Mouse (Mus musculus) kidney, postnatal 0 days (tissue): Measurements from ENCODE around the gene Ran. TPM values are rescaled to one million over a fixed set of nuclear protein-coding genes. Genes with fewer than 3 reads are reported as not detected.
A peak's percentile ranks its signal among the peaks of the same experiment; 100 is the strongest.
"Not testable (repeated sequence)": the region's sequence is repeated elsewhere in the genome, so short reads cannot be mapped to it uniquely, and the experiment has no call there.

Experiments used
- ATAC-seq: fragments of 200-750 bp; cut with Nextera tagmentation; replicated peaks from 2 replicates; pipeline ENCODE4 v1.8.0; 2017; ENCODE audit warnings: low read depth, moderate number of reproducible peaks, moderate TSS enrichment, moderate library complexity; ENCODE audit not compliant: low FRiP score
- DNase-seq: peaks from one replicate; pipeline ENCODE4 v3.0.0-alpha.2; 2016; ENCODE audit warnings: low spot score
- H3K27ac ChIP-seq: fragments of 300-500 bp; sonication (generic); 2 replicates; pipeline ENCODE4 v1.5.1; 2014; ENCODE audit warnings: mild to moderate bottlenecking
- H3K27me3 ChIP-seq: fragments of 300-500 bp; sonication (generic); 2 replicates; pipeline ENCODE4 v1.6.1; 2014; ENCODE audit warnings: low read length, mixed read lengths; ENCODE audit not compliant: insufficient read depth
- H3K36me3 ChIP-seq: fragments of 300-500 bp; sonication (generic); 2 replicates; pipeline ENCODE4 v1.6.1; 2014; ENCODE audit warnings: low read length, mixed read lengths; ENCODE audit not compliant: insufficient read depth
- H3K4me1 ChIP-seq: fragments of 300-500 bp; sonication (generic); replicated peaks from 2 replicates; pipeline ENCODE4 v1.6.1; 2014; ENCODE audit warnings: antibody characterized with exemption, low read length, mixed read lengths; ENCODE audit not compliant: insufficient read depth
- H3K4me2 ChIP-seq: fragments of 300-500 bp; sonication (generic); 2 replicates; pipeline ENCODE4 v1.6.1; 2014; ENCODE audit warnings: mild to moderate bottlenecking, low read length, moderate library complexity, mixed read lengths
- H3K4me3 ChIP-seq: fragments of 300-500 bp; sonication (generic); replicated peaks from 2 replicates; pipeline ENCODE4 v1.5.1; 2014; ENCODE audit warnings: low read depth, low read length
- H3K9ac ChIP-seq: fragments of 300-500 bp; sonication (generic); 2 replicates; pipeline ENCODE4 v1.6.1; 2014; ENCODE audit warnings: low read depth, low read length
- H3K9me3 ChIP-seq: fragments of 300-500 bp; sonication (generic); replicated peaks from 2 replicates; pipeline ENCODE4 v1.6.1; 2016; ENCODE audit warnings: low read length, inconsistent platforms, mixed read lengths
- CTCF ChIP-seq: IDR thresholded peaks from 2 replicates; pipeline ENCODE4 v1.5.1; 2016; ENCODE audit warnings: antibody characterized with exemption, low read depth, mild to moderate bottlenecking, moderate library complexity
- WGBS: fragments of 180-500 bp; shearing (Covaris S2); extraction: QIAGEN DNeasy Blood & Tissue Kit; methylation state at CpG from one replicate; pipeline ENCODE4 v1.1.7; 2014; 5-methylcytosine and 5-hydroxymethylcytosine counted together
- polyA plus RNA-seq: library from polyadenylated mRNA; unstranded; fragments of >200 nt; fragmentation: Nextera tagmentation; extraction: Ambion mirVana; gene quantifications from 2 replicates; pipeline ENCODE4 v1.2.1, GENCODE M21; 2015

Gene Ran
- 392 and 446 TPM in 2 replicates for polyA plus RNA-seq

DNA sequence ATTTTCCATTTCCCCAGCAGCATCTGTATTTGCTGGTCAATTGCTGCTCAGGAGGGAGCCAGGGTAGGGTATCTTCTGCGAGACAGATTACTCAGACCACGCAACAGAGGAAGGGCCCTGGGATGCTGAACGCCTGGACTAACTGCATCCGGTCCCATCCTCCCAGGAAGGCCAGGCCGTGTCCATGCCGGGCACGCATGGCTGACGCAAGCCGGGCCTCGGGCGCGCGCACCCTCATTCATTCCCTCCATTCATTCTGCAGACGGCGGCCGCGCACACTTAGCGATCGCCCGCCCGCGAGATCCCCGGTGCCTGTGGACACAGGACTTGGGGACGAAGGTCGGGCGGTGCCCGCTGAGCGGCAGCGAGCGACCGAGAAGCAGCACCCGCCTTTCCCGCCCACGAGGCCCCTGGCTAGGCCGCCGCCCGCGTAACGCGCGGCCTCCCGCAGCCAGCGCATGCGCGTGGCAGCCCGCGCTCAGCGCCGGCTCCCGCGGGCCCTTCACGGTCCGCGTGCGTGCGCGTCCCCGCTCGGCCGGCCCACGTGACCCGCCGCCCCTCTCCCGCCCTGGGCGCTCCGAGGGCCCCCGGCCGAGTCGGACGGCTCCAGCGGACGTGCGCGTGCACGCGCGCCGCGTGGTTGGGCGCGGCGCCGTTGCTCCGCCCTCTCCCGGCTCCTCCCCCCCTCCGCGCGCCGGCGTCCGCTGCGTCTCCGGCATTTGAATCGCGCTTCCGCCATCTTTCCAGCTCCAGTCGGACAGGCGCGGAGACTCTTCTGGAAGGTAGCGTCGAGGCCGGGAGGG, at the start of gene Ran:
Gene Ran (plus strand): TSS at position 573 of the 803 bp plus-strand sequence.
- TF ChIP-seq CTCF, result no peak
- Histone ChIP-seq H3K27me3 (no peaks in the 10 kb centered on the region), H3K4me1 (peaks cover 11% of the 10 kb centered on the region), H3K36me3 (0 out of 2 replicates have a peak, but pooled peaks cover 4% of the 10 kb centered on the region), H3K27ac (peak within 1 kb of the TSS; percentile 96), H3K9me3 (no peaks in the 10 kb centered on the region), H3K4me2 (peak within 1 kb of the TSS; percentile 76), H3K4me3 (peak within 1 kb of the TSS; percentile 88), H3K9ac (peak within 1 kb of the TSS; percentile 88)
- ATAC-seq (peak; percentile 95), DNase-seq (peak; percentile 94)
- WGBS, result under 1% methylated on average over 77 of the region's 102 CpGs

DNA sequence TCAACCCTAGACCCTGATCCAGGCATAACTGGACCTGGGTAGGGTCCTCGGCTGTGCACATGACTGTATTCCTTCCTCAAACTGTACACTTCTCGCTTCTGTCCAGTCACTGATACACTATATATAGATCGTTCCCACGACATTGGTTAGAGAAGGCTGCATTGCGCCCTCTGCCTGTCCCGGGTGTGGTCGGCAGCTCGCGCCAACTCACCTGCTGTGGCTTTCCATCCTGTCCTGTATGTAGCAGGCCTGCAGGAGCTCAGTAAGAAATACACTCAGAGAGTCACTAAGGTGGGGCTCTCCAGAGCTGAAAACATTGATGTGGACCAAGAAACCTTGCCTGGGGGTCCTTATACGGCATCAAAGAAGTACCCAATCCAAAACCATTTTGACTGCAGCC, 49.0 kb upstream of the Ran start:
- DNase-seq, result no peak
- WGBS, result 76% methylated on average over 10 of the region's 10 CpGs
- Histone ChIP-seq H3K36me3 (no peaks in the 10 kb centered on the region), H3K4me3 (no peak overlapping the region), H3K9me3 (no peaks in the 10 kb centered on the region), H3K27ac (no peak overlapping the region), H3K9ac (no peak overlapping the region), H3K4me1 (no peaks in the 10 kb centered on the region), H3K4me2 (no peak overlapping the region), H3K27me3 (no peaks in the 10 kb centered on the region)
- no peak for TF ChIP-seq CTCF
- no peak for ATAC-seq

GRCm38 (mm10) chr5:128971298-128971697, 48.6 kb upstream of the Ran start:
- WGBS, result 19% methylated on average over 14 of the region's 14 CpGs
- ATAC-seq, result no peak
- H3K4me2 ChIP-seq, result no peak overlapping the region

GRCm38 (mm10) chr5:128976266-128976665, 43.6 kb upstream of the Ran start:
- no peaks in the 10 kb centered on the region for H3K9me3 ChIP-seq
- ATAC-seq (no peak; the same call in 1 of the 2 replicates), DNase-seq (peak; percentile 64)
- no peaks in the 10 kb centered on the region for H3K36me3 ChIP-seq
- H3K9ac ChIP-seq, result no peak overlapping the region
- H3K27ac ChIP-seq, result no peak overlapping the region
- H3K4me2 ChIP-seq, result no peak overlapping the region
- no peak overlapping the region for H3K4me3 ChIP-seq
- no peaks in the 10 kb centered on the region for H3K27me3 ChIP-seq
- TF ChIP-seq CTCF, result peak; percentile 71
- WGBS, result 30% methylated on average over 4 of the region's 4 CpGs
- H3K4me1 ChIP-seq, result no peaks in the 10 kb centered on the region

More at GRCm38 (mm10) chr5:128971298-128971697, 48.6 kb upstream of the Ran start:
- H3K27ac ChIP-seq, result no peak overlapping the region
- peak; percentile 79 for TF ChIP-seq CTCF
- H3K4me3 ChIP-seq, result no peak overlapping the region
- DNase-seq, result peak; percentile 64
- H3K9me3 ChIP-seq, result no peaks in the 10 kb centered on the region
- H3K36me3 ChIP-seq, result no peaks in the 10 kb centered on the region
- H3K27me3 ChIP-seq, result no peaks in the 10 kb centered on the region
- H3K4me1 ChIP-seq, result no peaks in the 10 kb centered on the region
- no peak overlapping the region for H3K9ac ChIP-seq

DNA sequence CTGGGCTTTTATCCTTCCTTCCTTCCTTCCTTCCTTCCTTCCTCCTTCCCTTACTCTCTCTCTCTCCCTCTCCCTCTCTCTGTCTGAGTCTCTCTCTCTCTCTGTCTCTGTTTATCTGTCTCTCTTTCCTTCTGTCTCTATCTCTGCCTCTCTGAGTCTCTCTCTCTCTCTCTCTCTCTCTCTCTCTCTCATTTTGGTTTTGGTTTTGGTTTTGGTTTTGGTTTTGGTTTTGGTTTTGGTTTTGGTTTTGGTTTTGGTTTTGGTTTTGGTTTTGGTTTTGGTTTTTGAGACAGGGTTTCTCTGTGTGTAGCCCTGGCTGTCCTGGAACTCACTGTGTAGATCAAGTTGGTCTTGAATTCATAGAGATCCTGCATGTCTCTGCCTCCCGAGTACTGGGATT, 42.4 kb upstream of the Ran start:
- ATAC-seq, H3K9me3 ChIP-seq, H3K9ac ChIP-seq, H3K4me2 ChIP-seq, DNase-seq, H3K4me1 ChIP-seq, H3K27ac ChIP-seq, H3K36me3 ChIP-seq, H3K27me3 ChIP-seq, H3K4me3 ChIP-seq: not testable (repeated sequence)
- WGBS, result 79% methylated on average over 1 of the region's 1 CpGs

DNA sequence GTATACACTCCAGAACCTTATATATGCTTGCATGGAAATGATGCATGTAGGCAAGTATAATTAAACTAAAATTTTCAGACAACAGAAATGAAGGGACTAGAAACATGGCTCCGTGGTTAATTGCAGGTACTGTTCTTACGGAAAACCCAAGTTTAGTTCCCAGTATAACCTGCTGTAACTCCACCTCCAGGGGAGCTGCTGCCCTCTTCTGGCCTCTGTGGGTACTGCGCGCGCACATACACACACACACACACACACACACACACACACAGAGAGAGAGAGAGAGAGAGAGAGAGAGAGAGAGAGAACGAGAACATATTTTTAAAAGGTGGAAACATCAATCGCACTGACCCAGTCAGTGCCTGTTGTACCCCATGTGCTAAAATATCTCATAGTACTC, 40.9 kb upstream of the Ran start:
- DNase-seq, result no peak
- no peaks in the 10 kb centered on the region for H3K36me3 ChIP-seq

More for the DNA sequence above, 40.9 kb upstream of the Ran start:
- 96% methylated on average over 7 of the region's 7 CpGs for WGBS
- H3K9me3 ChIP-seq, result no peaks in the 10 kb centered on the region
- no peak for ATAC-seq
- no peak overlapping the region for H3K4me2 ChIP-seq
- H3K4me3 ChIP-seq, result no peak overlapping the region
- H3K4me1 ChIP-seq, result no peaks in the 10 kb centered on the region
- H3K27ac ChIP-seq, result no peak overlapping the region
- no peaks in the 10 kb centered on the region for H3K27me3 ChIP-seq
- no peak overlapping the region for H3K9ac ChIP-seq
- TF ChIP-seq CTCF, result 0 out of 2 replicates have a peak, but pooled peaks have one; percentile 5
